Mouse (Mus musculus) left cerebral cortex, adult 6 months (tissue): ENCODE results near the gene Ufd1. TPM values are rescaled to one million over a fixed set of nuclear protein-coding genes. Genes with fewer than 3 reads are reported as not detected.

ENCODE experiments used
- long read RNA-seq, 2 experiments: library from polyadenylated mRNA; unstranded; transcript quantifications; one replicate each; pipeline ENCODE4 v2.0.0; 2019 to 2020
- polyA plus RNA-seq: library from polyadenylated mRNA; unstranded; fragments of <200 nt; fragmentation: Nextera tagmentation; gene quantifications from 2 replicates; pipeline ENCODE4 v1.2.3, GENCODE M21; 2021

Ufd1 gene
- 84.9 and 90.6 TPM in 2 replicates for polyA plus RNA-seq
- long read RNA-seq, experiment 1, transcript Ufd1-201 (12 exons, 1,996 nt), result major isoform, 211 of 352 reads
- long read RNA-seq, experiment 1, partial matches to known transcripts, result 13 of 352 reads
- long read RNA-seq, experiment 1, other reads (novel, unspliced or antisense), result 124 of 352 reads
- long read RNA-seq, experiment 2, transcript Ufd1-201 (12 exons, 1,996 nt), result major isoform, 75 of 110 reads
- long read RNA-seq, experiment 2, partial matches to known transcripts, result 6 of 110 reads
- long read RNA-seq, experiment 2, other reads (novel, unspliced or antisense), result 28 of 110 reads

GRCm38 (mm10) chr16:18811468-18812384, at the start of gene Ufd1, which contains the start of gene Cdc45:
TSS of gene Ufd1 (plus strand) at chr16:18811779.
TSS of gene Cdc45 (minus strand) at chr16:18811987.

GRCm38 (mm10) chr16:18776556-18777100, 35.0 kb upstream of the Ufd1 start, which contains the start of gene Cldn5:
TSS of gene Cldn5 (plus strand) at chr16:18776847.

DNA sequence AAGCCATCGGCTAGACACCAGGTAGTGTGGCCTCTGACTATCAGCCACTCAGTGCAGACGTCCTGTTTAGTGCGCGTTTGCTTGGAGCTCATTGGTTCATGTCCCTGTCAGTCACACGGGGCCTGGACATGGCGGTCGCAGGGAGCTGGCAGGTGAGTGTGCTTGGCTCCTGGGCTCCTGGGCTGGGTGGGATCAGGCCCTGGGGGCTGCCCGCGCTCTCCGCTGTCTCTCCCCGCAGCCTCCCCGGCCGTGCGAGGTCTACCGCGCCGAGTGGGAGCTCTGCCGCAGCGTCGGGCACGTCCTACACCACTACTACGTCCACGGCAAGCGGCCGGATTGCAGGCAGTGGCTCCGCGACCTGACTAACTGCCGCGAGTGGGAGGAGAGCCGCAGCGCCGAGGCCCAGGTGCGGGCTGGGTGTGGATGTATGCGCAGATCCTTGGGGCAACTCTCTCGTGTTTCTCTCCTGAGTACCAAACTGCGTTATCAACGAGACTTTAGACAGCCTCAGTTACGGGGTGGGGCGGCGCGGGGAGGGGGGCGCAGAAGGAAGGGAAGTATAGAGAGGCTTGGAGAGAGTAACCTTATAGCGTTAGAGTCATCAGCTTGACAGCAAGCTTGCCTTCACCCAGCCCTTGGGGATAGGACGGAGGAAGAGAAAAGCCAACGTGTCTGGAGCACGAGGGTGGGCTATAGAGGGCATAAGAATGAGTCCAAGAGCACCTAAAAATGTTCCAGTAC, 25.1 kb downstream of the Ufd1 start, which contains the start of the genes 2510002D24Rik and Gm28539:
TSS of gene 2510002D24Rik (plus strand) at position 111 of the 741 bp plus-strand sequence.
TSS of gene Gm28539 (plus strand) at position 117 of the 741 bp plus-strand sequence.

GRCm38 (mm10) chr16:18876442-18877308, 65.1 kb downstream of the Ufd1 start, which contains the start of the genes Mrpl40 and Hira:
TSS of gene Mrpl40 (minus strand) at chr16:18876862.
TSS of gene Hira (plus strand) at chr16:18877037.

Other genes with a start within 250 kb of the Ufd1 start
- gene Tbx1, start 221.1 kb upstream of the Ufd1 start, polyA plus RNA-seq, result 0.22 and 1.9 TPM in 2 replicates
- 0.78 and 0.85 TPM in 2 replicates for gene Gp1bb, start 189.4 kb upstream of the Ufd1 start, polyA plus RNA-seq
- gene Gm49601, start 185.4 kb upstream of the Ufd1 start, polyA plus RNA-seq, result 45.5 and 54.2 TPM in 2 replicates
- 105 and 304 TPM in 2 replicates for gene Sept5, start 181.8 kb upstream of the Ufd1 start, polyA plus RNA-seq
- gene Cldn5, start 34.9 kb upstream of the Ufd1 start, polyA plus RNA-seq, result 118 and 161 TPM in 2 replicates
- gene Cdc45, start 208 bp downstream of the Ufd1 start, polyA plus RNA-seq, result 2.2 and 2.7 TPM in 2 replicates
- 50.5 and 64.3 TPM in 2 replicates for gene 2510002D24Rik, start 24.8 kb downstream of the Ufd1 start, polyA plus RNA-seq
- 0.31 TPM in 1 of 2 replicates, not detected in the other for gene Gm28539, start 24.8 kb downstream of the Ufd1 start, polyA plus RNA-seq
- gene Mrpl40, start 65.1 kb downstream of the Ufd1 start, polyA plus RNA-seq, result 93.7 and 110 TPM in 2 replicates
- gene Hira, start 65.3 kb downstream of the Ufd1 start, polyA plus RNA-seq, result 8.1 and 9.0 TPM in 2 replicates